13 mouse cellular contexts compared by ENCODE assay signal in genomic region chrX:74273422-74274322, GRCm38 (mm10). TPM values are rescaled to one million over a fixed set of nuclear protein-coding genes. Genes with fewer than 3 reads are reported as not detected.
DNase-seq lines count a peak whose midpoint lies in the region; ATAC-seq and TF ChIP-seq lines count a peak whose summit lies in the region.
"Had no signal": no experiment of that assay in that cellular context is flagged by ENCODE, and none has a peak within 500 bp of the region (broad histone marks: within the 10 kb centered on the region; RNA-seq: fewer than 3 reads in every experiment).

No protein-coding gene starts in this region.

- intact Hi-C loops in gastrocnemius, adult 2 months (cut with DNase I), result loop anchor here (5.0 kb wide), 1 partner anchor 39 kb away; the partner anchor contains the start of gene Fam50a
- intact Hi-C loops in gastrocnemius, postnatal 14 days (cut with DNase I; ENCODE audit: low total_unique reads), result no loop called here

- H3K27ac ChIP-seq in gastrocnemius, adult 2 months, result peak overlapping the region; percentile 16; the same call in 1 of the 2 replicates
- H3K27ac ChIP-seq in midbrain, embryonic 10.5 days (replicated peaks), result no peak overlapping the region
- H3K27ac ChIP-seq in midbrain, embryonic 15.5 days, result no peak overlapping the region; the same call in 1 of the 2 replicates
- peak overlapping the region; percentile 34; the same call in 1 of the 2 replicates for H3K27ac ChIP-seq in embryonic facial prominence, embryonic 15.5 days (replicated peaks)
- H3K27ac ChIP-seq in stomach, embryonic 14.5 days (ENCODE audit: low read length), result peak overlapping the region; percentile 15; the same call in 1 of the 2 replicates

- DNase-seq in gastrocnemius, adult 2 months, result no peak
- no peak for DNase-seq in gastrocnemius, postnatal 14 days
- DNase-seq in midbrain, embryonic 10.5 days (ENCODE audit: low spot score), result peak; percentile 15
- no peak for DNase-seq in cerebellum, adult 11 months
- no peak for DNase-seq in cerebellum, adult 11-12 months
- DNase-seq: adrenal gland, adult 2 months; cerebellum, adult 9-10 months; kidney, postnatal 14 days; left cerebral cortex, postnatal 4 days had no signal

- H3K9me3 ChIP-seq in midbrain, embryonic 10.5 days (replicated peaks), result no peaks in the 10 kb centered on the region
- no peaks in the 10 kb centered on the region for H3K9me3 ChIP-seq in midbrain, embryonic 15.5 days
- no peaks in the 10 kb centered on the region for H3K9me3 ChIP-seq in embryonic facial prominence, embryonic 15.5 days (replicated peaks)
- no peaks in the 10 kb centered on the region for H3K9me3 ChIP-seq in stomach, embryonic 14.5 days (ENCODE audit: control insufficient read depth, low read depth, low read length)

- peaks cover 8% of the 10 kb centered on the region; the same call in 1 of the 2 replicates for H3K4me1 ChIP-seq in midbrain, embryonic 10.5 days
- H3K4me1 ChIP-seq in midbrain, embryonic 15.5 days, result peaks cover 11% of the 10 kb centered on the region; the same call in 1 of the 2 replicates
- no peaks in the 10 kb centered on the region for H3K4me1 ChIP-seq in embryonic facial prominence, embryonic 15.5 days
- H3K4me1 ChIP-seq in stomach, embryonic 14.5 days (ENCODE audit: control insufficient read depth, insufficient read depth, low read length), result no peaks in the 10 kb centered on the region; the same call in 1 of the 2 replicates

- H3K4me3 ChIP-seq in gastrocnemius, adult 2 months, result no peak overlapping the region
- no peak overlapping the region for H3K4me3 ChIP-seq in midbrain, embryonic 10.5 days
- H3K4me3 ChIP-seq in midbrain, embryonic 15.5 days, result no peak overlapping the region
- H3K4me3 ChIP-seq in embryonic facial prominence, embryonic 15.5 days (replicated peaks), result no peak overlapping the region
- H3K4me3 ChIP-seq in stomach, embryonic 14.5 days (ENCODE audit: low read depth, low read length), result no peak overlapping the region

- H3K27me3 ChIP-seq in midbrain, embryonic 10.5 days (ENCODE audit: low read depth, poor library complexity, severe bottlenecking), result no peaks in the 10 kb centered on the region
- H3K27me3 ChIP-seq in midbrain, embryonic 15.5 days (replicated peaks), result no peaks in the 10 kb centered on the region
- H3K27me3 ChIP-seq in embryonic facial prominence, embryonic 15.5 days, result no peaks in the 10 kb centered on the region
- H3K27me3 ChIP-seq in stomach, embryonic 14.5 days (ENCODE audit: control insufficient read depth, insufficient read depth, low read length), result no peaks in the 10 kb centered on the region

- H3K36me3 ChIP-seq in midbrain, embryonic 10.5 days, result peaks cover 12% of the 10 kb centered on the region
- no peaks in the 10 kb centered on the region for H3K36me3 ChIP-seq in midbrain, embryonic 15.5 days (replicated peaks)
- 0 out of 2 replicates have a peak, but pooled peaks cover 5% of the 10 kb centered on the region for H3K36me3 ChIP-seq in embryonic facial prominence, embryonic 15.5 days
- no peaks in the 10 kb centered on the region for H3K36me3 ChIP-seq in stomach, embryonic 14.5 days (ENCODE audit: control insufficient read depth, insufficient read depth, low read length)

- ATAC-seq in midbrain, embryonic 15.5 days (replicated peaks), result no peak
- no peak for ATAC-seq in embryonic facial prominence, embryonic 15.5 days (ENCODE audit: insufficient number of reproducible peaks, low FRiP score, low TSS enrichment, low read depth)
- no peak for ATAC-seq in stomach, embryonic 14.5 days (ENCODE audit: insufficient number of reproducible peaks, insufficient read depth, low FRiP score, low read depth)
- ATAC-seq: forebrain, embryonic 16.5 days had no signal

- no peak overlapping the region for H3K9ac ChIP-seq in midbrain, embryonic 15.5 days
- no peak overlapping the region for H3K9ac ChIP-seq in embryonic facial prominence, embryonic 15.5 days
- no peak overlapping the region for H3K9ac ChIP-seq in stomach, embryonic 14.5 days (replicated peaks; ENCODE audit: low read depth, low read length)

- 31% methylated on average over 10 of the region's 10 CpGs for WGBS in midbrain, embryonic 10.5 days
- 38% methylated on average over 10 of the region's 10 CpGs for WGBS in midbrain, embryonic 15.5 days
- WGBS in embryonic facial prominence, embryonic 15.5 days, result 25% methylated on average over 10 of the region's 10 CpGs
- 24% methylated on average over 10 of the region's 10 CpGs for WGBS in stomach, embryonic 14.5 days

- TF ChIP-seq CTCF in gastrocnemius, adult 2 months (IDR thresholded peaks at IDR 0.05), result no peak

- no peak overlapping the region for H3K4me2 ChIP-seq in midbrain, embryonic 15.5 days
- no peak overlapping the region for H3K4me2 ChIP-seq in embryonic facial prominence, embryonic 15.5 days (replicated peaks)
- H3K4me2 ChIP-seq in stomach, embryonic 14.5 days (replicated peaks; ENCODE audit: low read depth, low read length), result no peak overlapping the region

RNA-seq across cellular contexts. Expression of gene Rpl10, which starts 3.1 kb away (rescaled TPM):
- 100 to 1,000 TPM; 165 to 212 TPM for total RNA-seq in gastrocnemius, adult 2 months (2021)
- total RNA-seq in gastrocnemius, postnatal 14 days (2021), result 100 to 1,000 TPM; 121 to 122 TPM
- 711 and 801 TPM in 2 replicates for polyA plus RNA-seq in midbrain, embryonic 10.5 days (2016; fragmentation: Nextera tagmentation; extraction: Ambion mirVana)
- 402 and 414 TPM in 2 replicates for polyA plus RNA-seq in midbrain, embryonic 15.5 days (2015; fragmentation: Nextera tagmentation; extraction: Ambion mirVana)
- 678 and 798 TPM in 2 replicates for polyA plus RNA-seq in embryonic facial prominence, embryonic 15.5 days (2015; fragmentation: Nextera tagmentation; extraction: Ambion mirVana)
- polyA plus RNA-seq in stomach, embryonic 14.5 days (2014; fragmentation: Nextera tagmentation; extraction: Ambion mirVana), result 893 and 924 TPM in 2 replicates

RNA-seq across cellular contexts. Expression of gene Taz, which starts 8.0 kb away (rescaled TPM):
- 10 to 100 TPM; 48.5 to 48.7 TPM for total RNA-seq in gastrocnemius, adult 2 months (2021)
- total RNA-seq in gastrocnemius, postnatal 14 days (2021), result 10 to 100 TPM; 31.6 to 34.1 TPM
- 75.7 and 77.9 TPM in 2 replicates for polyA plus RNA-seq in midbrain, embryonic 10.5 days (2016; fragmentation: Nextera tagmentation; extraction: Ambion mirVana)
- polyA plus RNA-seq in midbrain, embryonic 15.5 days (2015; fragmentation: Nextera tagmentation; extraction: Ambion mirVana), result 86.8 and 90.3 TPM in 2 replicates
- 98.0 and 103 TPM in 2 replicates for polyA plus RNA-seq in embryonic facial prominence, embryonic 15.5 days (2015; fragmentation: Nextera tagmentation; extraction: Ambion mirVana)
- 64.6 and 67.5 TPM in 2 replicates for polyA plus RNA-seq in stomach, embryonic 14.5 days (2014; fragmentation: Nextera tagmentation; extraction: Ambion mirVana)

RNA-seq across cellular contexts. Expression of gene Dnase1l1, which starts 8.5 kb away (rescaled TPM):
- total RNA-seq in gastrocnemius, adult 2 months (2021), result 100 to 1,000 TPM in 1 of 2 experiments, 10 to 100 TPM in 1; 98.0 to 105 TPM
- total RNA-seq in gastrocnemius, postnatal 14 days (2021), result 10 to 100 TPM; 79.6 to 82.4 TPM
- 3.7 and 4.1 TPM in 2 replicates for polyA plus RNA-seq in midbrain, embryonic 10.5 days (2016; fragmentation: Nextera tagmentation; extraction: Ambion mirVana)
- 2.9 and 5.2 TPM in 2 replicates for polyA plus RNA-seq in midbrain, embryonic 15.5 days (2015; fragmentation: Nextera tagmentation; extraction: Ambion mirVana)
- 16.8 and 20.1 TPM in 2 replicates for polyA plus RNA-seq in embryonic facial prominence, embryonic 15.5 days (2015; fragmentation: Nextera tagmentation; extraction: Ambion mirVana)
- 17.3 and 18.7 TPM in 2 replicates for polyA plus RNA-seq in stomach, embryonic 14.5 days (2014; fragmentation: Nextera tagmentation; extraction: Ambion mirVana)

RNA-seq across cellular contexts. Expression of gene Emd, which starts 19.2 kb away (rescaled TPM):
- 10 to 100 TPM; 25.7 to 30.3 TPM for total RNA-seq in gastrocnemius, adult 2 months (2021)
- 10 to 100 TPM; 17.5 to 18.4 TPM for total RNA-seq in gastrocnemius, postnatal 14 days (2021)
- polyA plus RNA-seq in midbrain, embryonic 10.5 days (2016; fragmentation: Nextera tagmentation; extraction: Ambion mirVana), result 18.5 and 20.1 TPM in 2 replicates
- 16.0 and 17.7 TPM in 2 replicates for polyA plus RNA-seq in midbrain, embryonic 15.5 days (2015; fragmentation: Nextera tagmentation; extraction: Ambion mirVana)
- 26.5 and 28.8 TPM in 2 replicates for polyA plus RNA-seq in embryonic facial prominence, embryonic 15.5 days (2015; fragmentation: Nextera tagmentation; extraction: Ambion mirVana)
- 33.3 and 37.3 TPM in 2 replicates for polyA plus RNA-seq in stomach, embryonic 14.5 days (2014; fragmentation: Nextera tagmentation; extraction: Ambion mirVana)

RNA-seq across cellular contexts. Expression of gene Atp6ap1, which starts 23.2 kb away (rescaled TPM):
- total RNA-seq in gastrocnemius, adult 2 months (2021), result 10 to 100 TPM; 77.8 to 95.1 TPM
- 10 to 100 TPM; 87.9 to 94.6 TPM for total RNA-seq in gastrocnemius, postnatal 14 days (2021)
- 89.8 and 111 TPM in 2 replicates for polyA plus RNA-seq in midbrain, embryonic 10.5 days (2016; fragmentation: Nextera tagmentation; extraction: Ambion mirVana)
- 308 and 309 TPM in 2 replicates for polyA plus RNA-seq in midbrain, embryonic 15.5 days (2015; fragmentation: Nextera tagmentation; extraction: Ambion mirVana)
- 158 and 160 TPM in 2 replicates for polyA plus RNA-seq in embryonic facial prominence, embryonic 15.5 days (2015; fragmentation: Nextera tagmentation; extraction: Ambion mirVana)
- polyA plus RNA-seq in stomach, embryonic 14.5 days (2014; fragmentation: Nextera tagmentation; extraction: Ambion mirVana), result 89.7 and 111 TPM in 2 replicates

Comparison
In these comparisons a context has a peak if more than half of its experiments do, and no peak if none do; other contexts are left out.
1. H3K27ac ChIP-seq: peak in gastrocnemius, adult 2 months (single experiment), embryonic facial prominence, embryonic 15.5 days (single experiment) and stomach, embryonic 14.5 days (single experiment); none in midbrain, embryonic 10.5 days (single experiment) and midbrain, embryonic 15.5 days (single experiment).